ENCODE assay signal across 8 mouse cellular contexts in the genomic region with DNA sequence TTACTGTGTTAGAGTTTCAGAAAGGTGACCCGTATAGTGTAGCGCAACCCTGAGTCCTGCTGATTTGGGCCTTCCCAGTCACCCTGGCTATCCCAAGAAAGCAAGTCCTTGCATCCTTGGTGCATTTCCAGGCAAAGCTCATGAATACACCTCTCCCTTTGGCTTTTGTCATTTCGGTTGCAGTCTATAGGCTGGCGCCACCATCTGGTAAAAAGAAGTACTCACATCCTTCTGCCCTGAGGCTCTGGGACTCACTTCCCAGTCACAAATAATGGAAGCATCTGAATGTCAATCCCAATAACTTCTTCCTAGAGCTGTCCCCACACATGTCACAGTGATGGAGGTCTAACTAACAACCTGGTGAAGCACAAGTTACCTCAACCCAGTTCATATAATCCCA. TPM values are rescaled to one million over a fixed set of nuclear protein-coding genes. Genes with fewer than 3 reads are reported as not detected.
DNase-seq lines count a peak whose midpoint lies in the region.

No protein-coding gene starts in this region.

- DNase-seq in adrenal gland, postnatal 10 days = peak; percentile 30
- DNase-seq in adrenal gland, postnatal 4 days (ENCODE audit: low spot score in 2 of 2) = no peak
- peak; percentile 22 for DNase-seq in kidney, adult 9 months
- DNase-seq in kidney, adult 8-10 months = no peak
- DNase-seq in 416B (ENCODE audit: low read depth) = peak; percentile 13
- DNase-seq in cerebellum, postnatal 25 days = peak; percentile 13 to 38
- DNase-seq in spleen, adult 12 weeks (ENCODE audit: low spot score) = no peak
- no peak for DNase-seq in gastrocnemius, postnatal 25 days

RNA-seq across cellular contexts. Expression of a gene that starts 54.4 kb away (rescaled TPM):
- 10 to 100 TPM; 27.2 to 48.2 TPM for total RNA-seq in adrenal gland, postnatal 10 days (2021)
- total RNA-seq in adrenal gland, postnatal 4 days (2021) = 10 to 100 TPM; 54.2 to 57.4 TPM
- total RNA-seq in gastrocnemius, postnatal 25 days (2021) = 10 to 100 TPM; 32.4 to 53.7 TPM

Comparison
In these comparisons a context has a peak if more than half of its experiments do, and no peak if none do; other contexts are left out.
1. DNase-seq: peak in adrenal gland, postnatal 10 days (single experiment), kidney, adult 9 months (single experiment), 416B (single experiment) and cerebellum, postnatal 25 days (2 of 2); none in adrenal gland, postnatal 4 days (0 of 2), kidney, adult 8-10 months (0 of 2), spleen, adult 12 weeks (single experiment) and gastrocnemius, postnatal 25 days (single experiment).